Mouse (Mus musculus) erythroblast, embryonic 14.5 days (primary cell): ENCODE data around the gene Fkbp10.

Experiments used
- GATA1 ChIP-seq: IDR thresholded peaks from 2 replicates; pipeline ENCODE4 v1.6.1; 2012; ENCODE audit warnings: low read length, inconsistent platforms, mixed read lengths
- TAL1 ChIP-seq: IDR thresholded peaks from 3 replicates; pipeline ENCODE4 v1.6.1; 2012; ENCODE audit warnings: low read length, inconsistent platforms, mixed read lengths

DNA sequence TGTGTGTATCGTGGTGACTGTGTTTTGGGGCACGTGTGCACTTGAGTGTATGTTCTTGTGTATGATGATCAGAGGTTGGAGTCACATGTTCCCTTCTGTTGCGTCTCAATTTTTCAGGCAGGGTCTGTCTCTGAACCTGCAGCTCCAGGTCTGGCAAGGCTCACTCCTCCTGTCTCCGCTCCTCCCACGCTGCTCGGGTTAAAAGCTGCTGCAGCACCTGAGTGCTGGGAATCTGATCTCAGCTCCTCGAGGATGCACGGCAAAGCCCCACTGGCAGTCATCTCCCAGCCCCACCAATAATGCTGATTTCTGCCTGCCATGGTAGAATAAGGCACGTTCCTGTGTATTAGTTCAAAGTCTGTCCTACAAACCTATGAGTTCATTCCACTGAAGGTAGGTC lies 40.4 kb upstream of the Fkbp10 start:
- TF ChIP-seq GATA1 (no peak), TAL1 (no peak)
